Comparison of ENCODE assay signal across 8 mouse cellular contexts in the genomic region with DNA sequence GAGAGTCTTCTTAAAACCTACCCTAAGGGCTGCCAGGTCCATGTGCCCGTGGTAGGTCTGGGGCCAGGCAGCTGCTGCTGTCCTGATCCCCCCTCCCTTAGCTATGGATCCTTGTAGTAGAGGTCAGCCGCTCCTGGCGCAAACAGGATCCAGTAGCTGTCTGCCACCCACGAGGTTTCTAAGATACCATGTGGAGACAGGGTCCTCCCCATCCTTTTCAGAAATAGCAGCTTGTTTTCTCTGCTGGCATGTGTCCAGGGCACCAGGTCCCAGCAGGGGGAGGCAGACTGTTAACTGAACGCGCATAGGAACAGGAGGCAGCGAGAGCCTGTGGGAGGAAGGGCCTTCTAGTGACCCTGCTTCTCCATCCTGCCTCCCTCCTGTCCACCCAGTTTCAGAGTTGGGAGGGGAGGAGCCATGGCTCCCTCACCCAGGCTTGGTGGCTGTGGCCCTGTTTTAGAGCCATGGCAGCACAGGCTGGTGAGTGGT. TPM values are rescaled to one million over a fixed set of nuclear protein-coding genes. Genes with fewer than 3 reads are reported as not detected.
DNase-seq lines count a peak whose midpoint lies in the region; ATAC-seq lines count a peak whose summit lies in the region.

No protein-coding gene starts in this region.

- H3K27ac ChIP-seq in intestine, embryonic 15.5 days = peak overlapping the region; percentile 65
- H3K27ac ChIP-seq in midbrain, embryonic 16.5 days (ENCODE audit: low read length) = peak overlapping the region; percentile 82

- 30% methylated on average over 7 of the region's 7 CpGs for WGBS in intestine, embryonic 15.5 days
- 17% methylated on average over 7 of the region's 7 CpGs for WGBS in midbrain, embryonic 16.5 days

- H3K27me3 ChIP-seq in intestine, embryonic 15.5 days (replicated peaks) = no peaks in the 10 kb centered on the region
- no peaks in the 10 kb centered on the region for H3K27me3 ChIP-seq in midbrain, embryonic 16.5 days (ENCODE audit: control insufficient read depth, insufficient read depth, low read depth, low read length)

- intact Hi-C loops in left cerebral cortex, postnatal 4 days (cut with DNase I) = no loop called here

- DNase-seq in adrenal gland, adult (ENCODE audit: inconsistent age in 2 of 2, low spot score in 1 of 2) = peak; percentile 67 to 83
- DNase-seq in adrenal gland, adult 8-10 months = no peak
- peak; percentile 93 for DNase-seq in cerebellum, adult 9-11 months
- DNase-seq in gastrocnemius, adult 18-20 months (ENCODE audit: low spot score) = peak; percentile 50
- peak; percentile 97 for DNase-seq in left cerebral cortex, postnatal 4 days

- no peak overlapping the region for H3K4me2 ChIP-seq in intestine, embryonic 15.5 days (replicated peaks)
- no peak overlapping the region for H3K4me2 ChIP-seq in midbrain, embryonic 16.5 days (ENCODE audit: low read length)

- H3K9me3 ChIP-seq in intestine, embryonic 15.5 days = no peaks in the 10 kb centered on the region
- H3K9me3 ChIP-seq in midbrain, embryonic 16.5 days (replicated peaks; ENCODE audit: control insufficient read depth, low read length, poor library complexity, severe bottlenecking) = no peaks in the 10 kb centered on the region

- peaks cover 15% of the 10 kb centered on the region for H3K4me1 ChIP-seq in intestine, embryonic 15.5 days (replicated peaks)
- peaks cover 15% of the 10 kb centered on the region for H3K4me1 ChIP-seq in midbrain, embryonic 16.5 days (ENCODE audit: control insufficient read depth, insufficient read depth, low read length)

- H3K4me3 ChIP-seq in intestine, embryonic 15.5 days (replicated peaks) = no peak overlapping the region
- H3K4me3 ChIP-seq in midbrain, embryonic 16.5 days (ENCODE audit: low read depth, low read length) = no peak overlapping the region

- no peak overlapping the region for H3K9ac ChIP-seq in intestine, embryonic 15.5 days
- H3K9ac ChIP-seq in midbrain, embryonic 16.5 days (ENCODE audit: low read depth, low read length) = 0 out of 2 replicates have a peak overlapping the region, but pooled peaks have one; percentile 12

- H3K36me3 ChIP-seq in intestine, embryonic 15.5 days = peaks cover 23% of the 10 kb centered on the region
- peaks cover 10% of the 10 kb centered on the region for H3K36me3 ChIP-seq in midbrain, embryonic 16.5 days (ENCODE audit: control insufficient read depth, insufficient read depth, low read length)

- ATAC-seq in intestine, embryonic 15.5 days = peak; percentile 50
- ATAC-seq in midbrain, embryonic 16.5 days = peak; percentile 76
- ATAC-seq in erythroid progenitor cell, adult 5-6 weeks (replicated peaks; ENCODE audit: low FRiP score, poor library complexity, severe bottlenecking) = no peak

RNA-seq across cellular contexts. Expression of a gene that starts 16.2 kb away (rescaled TPM):
- 100 to 1,000 TPM in 2 of 4 experiments, 10 to 100 TPM in 2; 74.5 to 110 (median 100) TPM for total RNA-seq in adrenal gland, adult 8-10 months (2022)
- 10 to 100 TPM; 37.5 to 45.6 TPM for total RNA-seq in gastrocnemius, adult 18-20 months (2021)
- polyA plus RNA-seq in intestine, embryonic 15.5 days (2015; fragmentation: Nextera tagmentation; extraction: Ambion mirVana) = 65.3 and 73.3 TPM in 2 replicates
- 10 to 100 TPM; 36.6 to 40.0 TPM for total RNA-seq in left cerebral cortex, postnatal 4 days (2021)
- polyA plus RNA-seq in midbrain, embryonic 16.5 days (2015; fragmentation: Nextera tagmentation; extraction: Ambion mirVana) = 111 and 121 TPM in 2 replicates
- 24.1 and 33.5 TPM in 2 replicates for total RNA-seq in erythroid progenitor cell, adult 5-6 weeks (2015; ENCODE audit: low replicate concordance)
- total RNA-seq in erythroid progenitor cell, adult 5-6 weeks (2017; ENCODE audit: low replicate concordance) = 10.2 and 17.8 TPM in 2 replicates

RNA-seq across cellular contexts. Expression of a gene that starts 16.4 kb away (rescaled TPM):
- total RNA-seq in adrenal gland, adult 8-10 months (2022) = 10 to 100 TPM; 34.8 to 49.8 (median 38.9) TPM
- total RNA-seq in gastrocnemius, adult 18-20 months (2021) = 10 to 100 TPM; 18.4 to 19.5 TPM
- 12.7 and 13.8 TPM in 2 replicates for polyA plus RNA-seq in intestine, embryonic 15.5 days (2015; fragmentation: Nextera tagmentation; extraction: Ambion mirVana)
- 10 to 100 TPM; 53.5 to 58.1 TPM for total RNA-seq in left cerebral cortex, postnatal 4 days (2021)
- 32.2 and 34.4 TPM in 2 replicates for polyA plus RNA-seq in midbrain, embryonic 16.5 days (2015; fragmentation: Nextera tagmentation; extraction: Ambion mirVana)
- 7.5 and 8.6 TPM in 2 replicates for total RNA-seq in erythroid progenitor cell, adult 5-6 weeks (2015; ENCODE audit: low replicate concordance)
- 5.4 and 7.4 TPM in 2 replicates for total RNA-seq in erythroid progenitor cell, adult 5-6 weeks (2017; ENCODE audit: low replicate concordance)

RNA-seq across cellular contexts. Expression of a gene that starts 54.7 kb away (rescaled TPM):
- 10 to 100 TPM; 39.8 to 87.3 (median 53.6) TPM for total RNA-seq in adrenal gland, adult 8-10 months (2022)
- total RNA-seq in gastrocnemius, adult 18-20 months (2021) = 10 to 100 TPM; 24.5 to 26.0 TPM
- 19.9 and 21.7 TPM in 2 replicates for polyA plus RNA-seq in intestine, embryonic 15.5 days (2015; fragmentation: Nextera tagmentation; extraction: Ambion mirVana)
- total RNA-seq in left cerebral cortex, postnatal 4 days (2021) = 10 to 100 TPM; 33.9 to 42.1 TPM
- 19.4 and 20.9 TPM in 2 replicates for polyA plus RNA-seq in midbrain, embryonic 16.5 days (2015; fragmentation: Nextera tagmentation; extraction: Ambion mirVana)
- total RNA-seq in erythroid progenitor cell, adult 5-6 weeks (2015; ENCODE audit: low replicate concordance) = 49.0 and 56.6 TPM in 2 replicates
- 37.7 and 38.0 TPM in 2 replicates for total RNA-seq in erythroid progenitor cell, adult 5-6 weeks (2017; ENCODE audit: low replicate concordance)
